Mouse (Mus musculus): ENCODE measurements around the gene Plekha4. TPM values are rescaled to one million over a fixed set of nuclear protein-coding genes. Genes with fewer than 3 reads are reported as not detected.

Plekha4 gene
- total RNA-seq, 2 experiments from 2014 or later = 0.77 to 0.86 TPM

GRCm38 (mm10) chr7:45538163-45539041 lies 12.3 kb downstream of the Plekha4 start:
- peak; percentile 47 for DNase-seq

- no peak for DNase-seq
These were observed 13.0 kb downstream of the Plekha4 start for GRCm38 (mm10) chr7:45539095-45539494.

GRCm38 (mm10) chr7:45540213-45540612 lies 14.1 kb downstream of the Plekha4 start:
- DNase-seq = no peak

GRCm38 (mm10) chr7:45544525-45544924 lies 18.4 kb downstream of the Plekha4 start:
- DNase-seq = no peak

- DNase-seq = no peak
These were observed 23.7 kb downstream of the Plekha4 start for GRCm38 (mm10) chr7:45549641-45550436.

- no peak for DNase-seq
These were observed 24.8 kb downstream of the Plekha4 start for GRCm38 (mm10) chr7:45550821-45551511.

- DNase-seq = no peak
These were observed 25.4 kb downstream of the Plekha4 start for GRCm38 (mm10) chr7:45551512-45551883.

- DNase-seq = no peak
These were observed 27.4 kb downstream of the Plekha4 start for GRCm38 (mm10) chr7:45553519-45553918.

GRCm38 (mm10) chr7:45553990-45554389 lies 27.9 kb downstream of the Plekha4 start:
- no peak for DNase-seq

- DNase-seq = no peak
These were observed 28.6 kb downstream of the Plekha4 start, which contains the start of gene Hsd17b14 for GRCm38 (mm10) chr7:45554744-45555143. Gene Hsd17b14 (plus strand): TSS chr7:45554893.

- DNase-seq = peak; percentile 68 to 71
These were observed 29.7 kb downstream of the Plekha4 start for GRCm38 (mm10) chr7:45555787-45556186.

- no peak for DNase-seq
These were observed 32.8 kb downstream of the Plekha4 start for GRCm38 (mm10) chr7:45558907-45559306.

GRCm38 (mm10) chr7:45560241-45560640 lies 34.1 kb downstream of the Plekha4 start:
- no peak for DNase-seq

- peak; percentile 75 to 79 for DNase-seq
These were observed 34.9 kb downstream of the Plekha4 start for GRCm38 (mm10) chr7:45560843-45561623.

- DNase-seq = no peak
These were observed 35.7 kb downstream of the Plekha4 start for GRCm38 (mm10) chr7:45561624-45562520.

GRCm38 (mm10) chr7:45564811-45565210 lies 38.7 kb downstream of the Plekha4 start:
- no peak for DNase-seq

GRCm38 (mm10) chr7:45565446-45565845 lies 39.3 kb downstream of the Plekha4 start:
- no peak for DNase-seq

GRCm38 (mm10) chr7:45567112-45567779 lies 41.1 kb downstream of the Plekha4 start:
- DNase-seq = no peak

- peak; percentile 84 to 88 for DNase-seq
These were observed 41.8 kb downstream of the Plekha4 start for GRCm38 (mm10) chr7:45567780-45568516.
